Comparison of ENCODE assay signal across 28 mouse cellular contexts in genomic region chr19:56682843-56683242, GRCm38 (mm10). TPM values are rescaled to one million over a fixed set of nuclear protein-coding genes. Genes with fewer than 3 reads are reported as not detected.
DNase-seq lines count a peak whose midpoint lies in the region; ATAC-seq and TF ChIP-seq lines count a peak whose summit lies in the region.
"Had no signal": no experiment of that assay in that cellular context is flagged by ENCODE, and none has a peak within 500 bp of the region (broad histone marks: within the 10 kb centered on the region; RNA-seq: fewer than 3 reads in every experiment).

No protein-coding gene starts in this region.

- H3K4me1 ChIP-seq in megakaryocyte, embryonic 14.5 days, result peaks cover 47% of the 10 kb centered on the region
- H3K4me1 ChIP-seq in small intestine, adult 2 months (ENCODE audit: control insufficient read depth, insufficient read depth, insufficient read length, low read length), result peaks cover 13% of the 10 kb centered on the region
- H3K4me1 ChIP-seq in hindbrain, embryonic 12.5 days, result no peaks in the 10 kb centered on the region; the same call in 1 of the 2 replicates

- no peak overlapping the region for H3K27ac ChIP-seq in small intestine, adult 2 months (ENCODE audit: insufficient read depth, low read depth, low read length)
- H3K27ac ChIP-seq in hindbrain, embryonic 12.5 days, result no peak overlapping the region
- H3K27ac ChIP-seq: hindbrain, embryonic 14.5 days; kidney, embryonic 15.5 days; layer of hippocampus, adult 2 months; liver, embryonic 12.5 days; neural tube, embryonic 13.5 days had no signal

- no peak for TF ChIP-seq POLR2A in small intestine, adult 2 months (IDR thresholded peaks at IDR 0.05; ENCODE audit: low read depth, low read length)

- no peaks in the 10 kb centered on the region for H3K9me3 ChIP-seq in megakaryocyte, embryonic 14.5 days
- H3K9me3 ChIP-seq in hindbrain, embryonic 12.5 days (replicated peaks), result no peaks in the 10 kb centered on the region
- H3K9me3 ChIP-seq: heart, embryonic 12.5 days; kidney, embryonic 15.5 days; liver, embryonic 12.5 days; neural tube, embryonic 13.5 days had no signal

- H3K36me3 ChIP-seq in megakaryocyte, embryonic 14.5 days (replicated peaks; ENCODE audit: low read length), result no peaks in the 10 kb centered on the region
- H3K36me3 ChIP-seq in small intestine, adult 2 months (ENCODE audit: control insufficient read depth, insufficient read depth, low read length), result no peaks in the 10 kb centered on the region
- H3K36me3 ChIP-seq in hindbrain, embryonic 12.5 days, result no peaks in the 10 kb centered on the region
- H3K36me3 ChIP-seq: heart, embryonic 12.5 days; kidney, embryonic 15.5 days; liver, embryonic 12.5 days; neural tube, embryonic 13.5 days had no signal

- ATAC-seq in megakaryocyte, adult 5-6 weeks (ENCODE audit: poor library complexity, severe bottlenecking), result no peak
- ATAC-seq in hindbrain, embryonic 12.5 days (ENCODE audit: low FRiP score), result no peak
- ATAC-seq: forebrain, embryonic 14.5 days; liver, embryonic 12.5 days; liver, postnatal 0 days; midbrain, embryonic 16.5 days had no signal

- no peak for TF ChIP-seq CTCF in small intestine, adult 2 months (IDR thresholded peaks at IDR 0.05; ENCODE audit: extremely low read depth, insufficient read length, insufficient replicate concordance, low read depth, low read length)

- H3K27me3 ChIP-seq in megakaryocyte, embryonic 14.5 days (replicated peaks), result peaks cover 37% of the 10 kb centered on the region
- no peaks in the 10 kb centered on the region for H3K27me3 ChIP-seq in small intestine, adult 2 months (ENCODE audit: control insufficient read depth, insufficient read depth, low read length)
- no peaks in the 10 kb centered on the region for H3K27me3 ChIP-seq in hindbrain, embryonic 12.5 days
- H3K27me3 ChIP-seq: heart, embryonic 12.5 days; liver, embryonic 12.5 days; neural tube, embryonic 13.5 days had no signal

- H3K4me3 ChIP-seq in megakaryocyte, embryonic 14.5 days (replicated peaks), result peak overlapping the region; percentile 73
- H3K4me3 ChIP-seq in small intestine, adult 2 months (ENCODE audit: low read depth, low read length), result 0 out of 2 replicates have a peak overlapping the region, but pooled peaks have one; percentile 20
- H3K4me3 ChIP-seq in hindbrain, embryonic 12.5 days, result no peak overlapping the region
- H3K4me3 ChIP-seq: heart, embryonic 12.5 days; kidney, embryonic 15.5 days; layer of hippocampus, adult 2 months; liver, embryonic 12.5 days; neural tube, embryonic 13.5 days had no signal

- WGBS in small intestine, adult 2 months, result 28% methylated on average over 7 of the region's 7 CpGs
- 84% methylated on average over 7 of the region's 7 CpGs for WGBS in hindbrain, embryonic 12.5 days

- H3K9ac ChIP-seq in hindbrain, embryonic 12.5 days, result no peak overlapping the region
- H3K9ac ChIP-seq: heart, embryonic 12.5 days; hindbrain, embryonic 14.5 days; kidney, embryonic 15.5 days; liver, embryonic 12.5 days; liver, postnatal 0 days; neural tube, embryonic 13.5 days had no signal

- DNase-seq in CD4-positive helper T cell, adult 2 months (ENCODE audit: low read depth, low spot score), result peak; percentile 41
- DNase-seq in NIH3T3 (ENCODE audit: low read depth), result peak; percentile 16
- no peak for DNase-seq in layer of hippocampus, postnatal 14 days (ENCODE audit: low spot score in 2 of 2)
- DNase-seq: adrenal gland, postnatal 10 days; cerebellum, adult 11 months; cerebellum, adult 9-10 months; cerebellum, postnatal 36 days; gastrocnemius, postnatal 25 days; heart, adult 18-20 months; heart, postnatal 4 days; kidney, adult 18-20 months; kidney, postnatal 36 days; left cerebral cortex, postnatal 4 days; liver, postnatal 0 days; lung, postnatal 36 days; right cerebral cortex, postnatal 4 days had no signal

- no peak overlapping the region for H3K4me2 ChIP-seq in hindbrain, embryonic 12.5 days (replicated peaks)
- H3K4me2 ChIP-seq: heart, embryonic 12.5 days; hindbrain, embryonic 14.5 days; kidney, embryonic 15.5 days; liver, embryonic 12.5 days; neural tube, embryonic 13.5 days had no signal

RNA-seq across cellular contexts. Expression of gene Adrb1, which starts 39.2 kb away (rescaled TPM):
- polyA plus RNA-seq in megakaryocyte, embryonic 14.5 days (2012; ENCODE audit: insufficient read depth, low replicate concordance), result not detected in 2 replicates
- 0.09 and 0.11 TPM in 2 replicates for total RNA-seq in megakaryocyte, adult 5-6 weeks (2015)
- 0.07 and 0.16 TPM in 2 replicates for total RNA-seq in megakaryocyte, adult 5-6 weeks (2017)
- polyA plus RNA-seq in small intestine, adult 2 months (2012; rRNA removed), result 3.1 and 3.7 TPM in 2 replicates
- total RNA-seq in layer of hippocampus, postnatal 14 days (2021), result 10 to 100 TPM; 12.1 to 15.7 TPM
- 0.21 and 0.35 TPM in 2 replicates for polyA plus RNA-seq in hindbrain, embryonic 12.5 days (2016; fragmentation: Nextera tagmentation; extraction: Ambion mirVana)

Comparison
In these comparisons a context has a peak if more than half of its experiments do, and no peak if none do; other contexts are left out.
1. DNase-seq: peak in CD4-positive helper T cell, adult 2 months (single experiment) and NIH3T3 (single experiment); none in layer of hippocampus, postnatal 14 days (0 of 2).